Comparison of ENCODE assay signal across 8 mouse cellular contexts in the genomic region with DNA sequence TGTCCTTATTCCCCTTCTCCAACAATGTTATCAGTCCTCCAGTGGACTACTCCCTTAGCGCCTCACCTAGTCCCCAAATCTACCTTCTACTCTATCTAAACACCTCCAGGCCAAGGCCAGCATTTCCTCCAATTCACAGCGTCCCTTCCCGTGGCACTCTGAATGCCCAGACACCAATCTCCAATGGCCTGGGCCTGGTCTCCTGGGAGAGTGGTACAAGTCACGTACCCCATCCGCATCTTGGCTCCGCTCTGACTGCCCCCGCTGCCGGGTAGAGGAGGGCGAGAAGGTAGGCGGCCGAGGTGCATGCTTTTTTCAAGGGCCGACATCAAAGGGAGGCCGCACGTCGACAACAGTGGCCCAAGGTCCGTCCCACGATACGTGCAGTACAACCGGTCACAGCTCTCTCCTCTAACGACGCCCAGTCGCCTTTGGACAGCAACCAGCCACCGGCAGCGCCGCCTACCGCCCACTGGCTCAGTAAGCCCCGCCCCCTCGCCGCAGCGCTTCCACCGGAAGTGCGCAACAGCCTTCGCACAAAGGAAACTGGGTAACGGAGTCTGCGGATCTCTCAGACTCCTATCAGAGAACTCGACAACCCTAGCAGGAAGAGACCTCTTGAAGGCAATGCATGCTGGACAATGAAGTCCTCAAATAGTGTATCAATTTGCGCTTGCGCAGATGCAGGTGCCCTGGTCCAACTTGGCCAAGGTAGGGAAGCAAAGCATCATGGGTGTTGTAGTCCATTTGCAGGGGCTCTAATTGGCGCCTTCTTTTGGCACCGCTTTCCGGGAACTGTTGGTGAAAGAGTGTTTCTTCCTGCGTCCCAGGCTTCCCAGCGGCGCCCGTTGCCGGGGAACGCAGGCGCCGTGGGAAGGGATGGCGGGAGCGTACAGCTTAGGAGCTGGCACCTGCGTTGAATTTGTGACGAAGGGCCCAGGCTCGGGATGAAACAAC. TPM values are rescaled to one million over a fixed set of nuclear protein-coding genes. Genes with fewer than 3 reads are reported as not detected.
DNase-seq lines count a peak whose midpoint lies in the region; ATAC-seq and TF ChIP-seq lines count a peak whose summit lies in the region.

C2cd3 (plus strand) TSS at position 739 of the 957 bp plus-strand sequence.
Ppme1 (minus strand) TSS at position 813 of the 957 bp plus-strand sequence.

- TF ChIP-seq CTCF in CH12.LX (conservative IDR thresholded peaks at IDR 0.05 in 1 of 2, IDR thresholded peaks at IDR 0.05 in 1 of 2; ENCODE audit: low read depth in 2 of 2, low read length in 2 of 2) = peak in 1 of 2 experiments; percentile 44; a peak in 2 of 4 replicates

- peak within 1 kb of the TSS; percentile 73 to 96 (median 78) for H3K4me3 ChIP-seq in CH12.LX (replicated peaks in 1 of 3; ENCODE audit: low read depth in 2 of 3, low read length in 2 of 3, poor library complexity in 1 of 3)
- peak within 1 kb of the TSS; percentile 74 for H3K4me3 ChIP-seq in forebrain, embryonic 11.5 days (ENCODE audit: low read depth, low read length)
- H3K4me3 ChIP-seq in heart, embryonic 16.5 days (ENCODE audit: low read length) = peak within 1 kb of the TSS; percentile 77
- peak within 1 kb of the TSS; percentile 81 for H3K4me3 ChIP-seq in liver, embryonic 15.5 days (replicated peaks)
- H3K4me3 ChIP-seq in neural tube, embryonic 12.5 days = peak within 1 kb of the TSS; percentile 70

- under 1% methylated on average over 53 of the region's 54 CpGs for WGBS in forebrain, embryonic 11.5 days
- WGBS in heart, embryonic 16.5 days = under 1% methylated on average over 54 of the region's 54 CpGs
- under 1% methylated on average over 54 of the region's 54 CpGs for WGBS in liver, embryonic 15.5 days (ENCODE audit: insufficient replicate concordance)
- under 1% methylated on average over 54 of the region's 54 CpGs for WGBS in neural tube, embryonic 12.5 days

- H3K4me2 ChIP-seq in CH12.LX (ENCODE audit: insufficient read depth, low read depth, poor library complexity, severe bottlenecking) = peak within 1 kb of the TSS; percentile 93
- peak within 1 kb of the TSS; percentile 67 for H3K4me2 ChIP-seq in forebrain, embryonic 11.5 days (ENCODE audit: low read depth, low read length, severe bottlenecking)
- H3K4me2 ChIP-seq in heart, embryonic 16.5 days (ENCODE audit: low read depth, low read length) = peak within 1 kb of the TSS; percentile 77
- peak within 1 kb of the TSS; percentile 86 for H3K4me2 ChIP-seq in liver, embryonic 15.5 days
- H3K4me2 ChIP-seq in neural tube, embryonic 12.5 days (replicated peaks) = peak within 1 kb of the TSS; percentile 76

- in situ Hi-C loops in CH12.LX (cut with MboI; ENCODE audit: low pct_ligation_motif_present, low pct_unique_long_range_greater_than_20kb, low sequenced_read_pairs) = no loop called here

- no peak for TF ChIP-seq RAD21 in CH12.LX (IDR thresholded peaks at IDR 0.05; ENCODE audit: low read depth, low read length)

- peak; percentile 100 for DNase-seq in CH12.LX (ENCODE audit: extremely low read depth)
- peak; percentile 98 for DNase-seq in c-Kit-positive CD71-positive TER-119-negative erythroid progenitor cells, embryonic 14.5 days (ENCODE audit: low read depth)
- peak; percentile 100 for DNase-seq in forebrain, embryonic 11.5 days (ENCODE audit: low spot score)
- peak; percentile 99 to 100 for DNase-seq in kidney, postnatal 36 days
- DNase-seq in telencephalon, adult 2 months (ENCODE audit: low read depth, low spot score) = peak; percentile 100

- peaks cover 12 to 25% of the 10 kb centered on the region in 2 experiments for H3K36me3 ChIP-seq in CH12.LX (replicated peaks in 1 of 2; ENCODE audit: control insufficient read depth in 1 of 2, insufficient read depth in 1 of 2, low read length in 1 of 2)
- no peaks in the 10 kb centered on the region; the same call in 1 of the 2 replicates for H3K36me3 ChIP-seq in forebrain, embryonic 11.5 days (ENCODE audit: control insufficient read depth, insufficient read depth, low read length)
- H3K36me3 ChIP-seq in heart, embryonic 16.5 days (ENCODE audit: control insufficient read depth, insufficient read depth) = peaks cover 8% of the 10 kb centered on the region; the same call in 1 of the 2 replicates
- peaks cover 19% of the 10 kb centered on the region for H3K36me3 ChIP-seq in liver, embryonic 15.5 days (replicated peaks)
- H3K36me3 ChIP-seq in neural tube, embryonic 12.5 days = peaks cover 14% of the 10 kb centered on the region; the same call in 1 of the 2 replicates

- TF ChIP-seq EP300 in CH12.LX (IDR thresholded peaks at IDR 0.05; ENCODE audit: low read length) = no peak

- peaks cover 28% of the 10 kb centered on the region for H3K79me2 ChIP-seq in CH12.LX (replicated peaks; ENCODE audit: control insufficient read depth, extremely low read depth, insufficient read depth, poor library complexity, severe bottlenecking)

- no peaks in the 10 kb centered on the region for H3K27me3 ChIP-seq in CH12.LX (replicated peaks)
- no peaks in the 10 kb centered on the region for H3K27me3 ChIP-seq in forebrain, embryonic 11.5 days (ENCODE audit: control insufficient read depth, insufficient read depth, low read length)
- no peaks in the 10 kb centered on the region for H3K27me3 ChIP-seq in heart, embryonic 16.5 days (ENCODE audit: control insufficient read depth, insufficient read depth, low read length)
- no peaks in the 10 kb centered on the region for H3K27me3 ChIP-seq in liver, embryonic 15.5 days
- no peaks in the 10 kb centered on the region for H3K27me3 ChIP-seq in neural tube, embryonic 12.5 days (replicated peaks)

- dilution Hi-C loops in CH12.LX (cut with MboI; ENCODE audit: extremely low pct_ligation_motif_present, extremely low pct_unique_long_range_greater_than_20kb, low sequenced_read_pairs) = no loop called here

- peak within 1 kb of the TSS; percentile 53 for H3K27ac ChIP-seq in CH12.LX (ENCODE audit: insufficient read depth, low read depth)
- H3K27ac ChIP-seq in forebrain, embryonic 11.5 days (ENCODE audit: low read depth, low read length) = peak within 1 kb of the TSS; percentile 90
- peak within 1 kb of the TSS; percentile 92 for H3K27ac ChIP-seq in heart, embryonic 16.5 days (ENCODE audit: low read length)
- peak within 1 kb of the TSS; percentile 94 for H3K27ac ChIP-seq in liver, embryonic 15.5 days (replicated peaks)
- H3K27ac ChIP-seq in neural tube, embryonic 12.5 days = peak within 1 kb of the TSS; percentile 70

- H3K9ac ChIP-seq in CH12.LX (ENCODE audit: insufficient read depth, low read depth) = peak within 1 kb of the TSS; percentile 74
- H3K9ac ChIP-seq in forebrain, embryonic 11.5 days (ENCODE audit: low read length) = peak within 1 kb of the TSS; percentile 85
- peak within 1 kb of the TSS; percentile 85 for H3K9ac ChIP-seq in heart, embryonic 16.5 days (ENCODE audit: low read length)
- H3K9ac ChIP-seq in liver, embryonic 15.5 days = peak within 1 kb of the TSS; percentile 91
- peak within 1 kb of the TSS; percentile 71 for H3K9ac ChIP-seq in neural tube, embryonic 12.5 days

- H3K4me1 ChIP-seq in CH12.LX (ENCODE audit: control insufficient read depth in 1 of 2, insufficient read depth in 2 of 2) = peaks cover 0 to 33% of the 10 kb centered on the region in 2 experiments; a peak in 2 of 4 replicates
- peaks cover 4% of the 10 kb centered on the region; the same call in 1 of the 2 replicates for H3K4me1 ChIP-seq in forebrain, embryonic 11.5 days (replicated peaks; ENCODE audit: control insufficient read depth, insufficient read depth, low read length)
- peaks cover 21% of the 10 kb centered on the region for H3K4me1 ChIP-seq in heart, embryonic 16.5 days (ENCODE audit: control insufficient read depth, insufficient read depth, low read length)
- peaks cover 26% of the 10 kb centered on the region for H3K4me1 ChIP-seq in liver, embryonic 15.5 days (replicated peaks)
- H3K4me1 ChIP-seq in neural tube, embryonic 12.5 days = peaks cover 22% of the 10 kb centered on the region

- no peaks in the 10 kb centered on the region for H3K9me3 ChIP-seq in CH12.LX (replicated peaks; ENCODE audit: low read length)
- H3K9me3 ChIP-seq in forebrain, embryonic 11.5 days (ENCODE audit: control insufficient read depth, low read length) = no peaks in the 10 kb centered on the region
- no peaks in the 10 kb centered on the region for H3K9me3 ChIP-seq in heart, embryonic 16.5 days (replicated peaks; ENCODE audit: control insufficient read depth, low read length)
- H3K9me3 ChIP-seq in liver, embryonic 15.5 days (replicated peaks) = no peaks in the 10 kb centered on the region
- H3K9me3 ChIP-seq in neural tube, embryonic 12.5 days = no peaks in the 10 kb centered on the region

- peak; percentile 89 for TF ChIP-seq POLR2A in CH12.LX (IDR thresholded peaks at IDR 0.05; ENCODE audit: low read depth, low read length)

- ATAC-seq in forebrain, embryonic 11.5 days (replicated peaks; ENCODE audit: low FRiP score) = peak; percentile 97
- ATAC-seq in heart, embryonic 16.5 days (replicated peaks; ENCODE audit: extremely low read depth, insufficient read depth, low FRiP score) = peak; percentile 97
- peak; percentile 97 for ATAC-seq in liver, embryonic 15.5 days (ENCODE audit: insufficient read depth)
- peak; percentile 97 for ATAC-seq in neural tube, embryonic 12.5 days (ENCODE audit: low FRiP score, low read depth)

TF ChIP-seq in CH12.LX, 34 proteins besides CTCF, POLR2A, EP300 and RAD21 (continues in another document):
- TF ChIP-seq HCFC1 (IDR thresholded peaks at IDR 0.05; ENCODE audit: low read depth, low read length) (peak; percentile 97), NRF1 (IDR thresholded peaks at IDR 0.05; ENCODE audit: low read depth, low read length) (peak; percentile 87), MAFK (IDR thresholded peaks at IDR 0.05; ENCODE audit: insufficient replicate concordance, low read length) (no peak), IRF4 (IDR thresholded peaks at IDR 0.05; ENCODE audit: low read depth, low read length) (0 out of 2 replicates have a peak, but pooled peaks have one; percentile 30)

RNA-seq across cellular contexts. Expression of gene C2cd3, which starts in this region (rescaled TPM):
- 15.4 and 16.7 TPM in 2 replicates for total RNA-seq in CH12.LX (2012; rRNA removed)
- 10.5 and 11.7 TPM in 2 replicates for total RNA-seq in CH12.LX (2014; rRNA removed)
- 20.3 and 25.0 TPM in 2 replicates for polyA plus RNA-seq in CH12.LX (2012; ENCODE audit: insufficient read length, low read depth)
- 46.9 and 48.8 TPM in 2 replicates for polyA plus RNA-seq in forebrain, embryonic 11.5 days (2014; fragmentation: Nextera tagmentation; extraction: Ambion mirVana)
- polyA plus RNA-seq in heart, embryonic 16.5 days (2015; fragmentation: Nextera tagmentation; extraction: Ambion mirVana) = 14.1 and 14.5 TPM in 2 replicates
- polyA plus RNA-seq in liver, embryonic 15.5 days (2015; fragmentation: Nextera tagmentation; extraction: Ambion mirVana) = 8.7 and 9.8 TPM in 2 replicates
- 28.9 and 30.0 TPM in 2 replicates for polyA plus RNA-seq in neural tube, embryonic 12.5 days (2016; fragmentation: Nextera tagmentation; extraction: Ambion mirVana)

RNA-seq across cellular contexts. Expression of gene Ppme1, which starts in this region (rescaled TPM):
- total RNA-seq in CH12.LX (2012; rRNA removed) = 31.5 and 45.6 TPM in 2 replicates
- total RNA-seq in CH12.LX (2014; rRNA removed) = 33.1 and 40.2 TPM in 2 replicates
- 35.9 and 50.8 TPM in 2 replicates for polyA plus RNA-seq in CH12.LX (2012; ENCODE audit: insufficient read length, low read depth)
- polyA plus RNA-seq in forebrain, embryonic 11.5 days (2014; fragmentation: Nextera tagmentation; extraction: Ambion mirVana) = 94.5 and 106 TPM in 2 replicates
- 60.9 and 68.9 TPM in 2 replicates for polyA plus RNA-seq in heart, embryonic 16.5 days (2015; fragmentation: Nextera tagmentation; extraction: Ambion mirVana)
- polyA plus RNA-seq in liver, embryonic 15.5 days (2015; fragmentation: Nextera tagmentation; extraction: Ambion mirVana) = 24.1 and 32.7 TPM in 2 replicates
- polyA plus RNA-seq in neural tube, embryonic 12.5 days (2016; fragmentation: Nextera tagmentation; extraction: Ambion mirVana) = 127 and 129 TPM in 2 replicates

Comparison
In these comparisons a context has a peak if more than half of its experiments do, and no peak if none do; other contexts are left out.
1. Peak in every context shown above with its lines: DNase-seq, ATAC-seq, H3K4me3 ChIP-seq and H3K27ac ChIP-seq.